Mouse (Mus musculus): ENCODE data around the gene Plppr4. TPM values are rescaled to one million over a fixed set of nuclear protein-coding genes. Genes with fewer than 3 reads are reported as not detected.

Gene Plppr4
- polyA plus RNA-seq, 1 experiment from 2014 or later = 0.01 TPM

DNA sequence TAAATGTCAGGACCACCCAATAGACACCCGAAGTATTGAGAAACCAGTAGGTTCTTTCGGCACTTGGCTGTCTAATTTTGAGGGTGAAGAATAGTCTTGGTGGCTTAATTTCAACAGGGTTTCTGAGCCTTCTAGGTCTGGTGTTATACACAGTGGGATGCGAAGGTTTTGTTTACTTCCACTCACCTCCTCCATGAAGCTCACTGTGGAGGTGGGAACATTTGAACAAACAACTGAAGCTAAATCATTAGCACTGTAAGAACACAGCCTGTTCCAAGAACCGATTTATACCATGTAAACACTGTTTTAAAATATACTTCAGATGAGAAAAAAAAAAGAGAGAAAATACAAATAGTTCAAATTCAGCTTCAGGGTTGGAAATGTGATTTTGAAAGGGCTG is 47.3 kb downstream of the Plppr4 start:
- ATAC-seq = no peak
- H3K9me3 ChIP-seq (ENCODE audit: low read length) = no peaks in the 10 kb centered on the region
- H3K4me2 ChIP-seq (ENCODE audit: low read depth, low read length) = no peak overlapping the region
- H3K27me3 ChIP-seq (ENCODE audit: insufficient read depth, low read length) = no peaks in the 10 kb centered on the region
- no peaks in the 10 kb centered on the region for H3K36me3 ChIP-seq (replicated peaks; ENCODE audit: insufficient read depth, low read length)
- 72% methylated on average over 4 of the region's 4 CpGs for WGBS (ENCODE audit: insufficient replicate concordance)
- no peak overlapping the region for H3K27ac ChIP-seq (ENCODE audit: low read depth)
- TF ChIP-seq CTCF (IDR thresholded peaks at IDR 0.05; ENCODE audit: low read depth) (no peak), EP300 (IDR thresholded peaks at IDR 0.05; ENCODE audit: low read depth) (no peak)
- no peak overlapping the region for H3K4me3 ChIP-seq (ENCODE audit: low read depth, low read length)
- H3K9ac ChIP-seq (replicated peaks) = no peak overlapping the region
- DNase-seq = no peak
- no peaks in the 10 kb centered on the region for H3K4me1 ChIP-seq (ENCODE audit: insufficient read depth)

- DNase-seq (no peak), ATAC-seq (no peak)
- H3K36me3 ChIP-seq (replicated peaks; ENCODE audit: insufficient read depth, low read length) = no peaks in the 10 kb centered on the region
- no peaks in the 10 kb centered on the region for H3K4me1 ChIP-seq (ENCODE audit: insufficient read depth)
- no peak overlapping the region for H3K4me3 ChIP-seq (ENCODE audit: low read depth, low read length)
- no peak overlapping the region for H3K9ac ChIP-seq (replicated peaks)
- no peaks in the 10 kb centered on the region for H3K9me3 ChIP-seq (ENCODE audit: low read length)
- H3K27me3 ChIP-seq (ENCODE audit: insufficient read depth, low read length) = no peaks in the 10 kb centered on the region
- TF ChIP-seq CTCF (IDR thresholded peaks at IDR 0.05; ENCODE audit: low read depth) (no peak), EP300 (IDR thresholded peaks at IDR 0.05; ENCODE audit: low read depth) (no peak)
- H3K27ac ChIP-seq (ENCODE audit: low read depth) = no peak overlapping the region
- no peak overlapping the region for H3K4me2 ChIP-seq (ENCODE audit: low read depth, low read length)
- WGBS (ENCODE audit: insufficient replicate concordance) = 79% methylated on average over 7 of the region's 7 CpGs
Observed at GRCm38 (mm10) chr3:117312097-117312496, 48.6 kb downstream of the Plppr4 start.

- ATAC-seq = no peak
- DNase-seq = no peak
- WGBS (ENCODE audit: insufficient replicate concordance) = 67% methylated on average over 2 of the region's 2 CpGs
- no peak overlapping the region for H3K27ac ChIP-seq (ENCODE audit: low read depth)
- H3K36me3 ChIP-seq (replicated peaks; ENCODE audit: insufficient read depth, low read length) = no peaks in the 10 kb centered on the region
- no peaks in the 10 kb centered on the region for H3K9me3 ChIP-seq (ENCODE audit: low read length)
- no peak overlapping the region for H3K4me2 ChIP-seq (ENCODE audit: low read depth, low read length)
- TF ChIP-seq CTCF (IDR thresholded peaks at IDR 0.05; ENCODE audit: low read depth) (no peak), EP300 (IDR thresholded peaks at IDR 0.05; ENCODE audit: low read depth) (no peak)
- H3K4me3 ChIP-seq (ENCODE audit: low read depth, low read length) = no peak overlapping the region
- no peaks in the 10 kb centered on the region for H3K27me3 ChIP-seq (ENCODE audit: insufficient read depth, low read length)
- no peak overlapping the region for H3K9ac ChIP-seq (replicated peaks)
- H3K4me1 ChIP-seq (ENCODE audit: insufficient read depth) = no peaks in the 10 kb centered on the region
Observed at GRCm38 (mm10) chr3:117310801-117311368, 49.8 kb downstream of the Plppr4 start.

GRCm38 (mm10) chr3:117309580-117309910 is 51.1 kb downstream of the Plppr4 start:
- Histone ChIP-seq H3K4me3 (ENCODE audit: low read depth, low read length) (no peak overlapping the region), H3K27me3 (ENCODE audit: insufficient read depth, low read length) (no peaks in the 10 kb centered on the region), H3K9me3 (ENCODE audit: low read length) (no peaks in the 10 kb centered on the region), H3K9ac (replicated peaks) (no peak overlapping the region), H3K36me3 (replicated peaks; ENCODE audit: insufficient read depth, low read length) (no peaks in the 10 kb centered on the region), H3K27ac (ENCODE audit: low read depth) (no peak overlapping the region), H3K4me1 (ENCODE audit: insufficient read depth) (no peaks in the 10 kb centered on the region), H3K4me2 (ENCODE audit: low read depth, low read length) (no peak overlapping the region)
- TF ChIP-seq CTCF (IDR thresholded peaks at IDR 0.05; ENCODE audit: low read depth) = no peak
- no peak for TF ChIP-seq EP300 (IDR thresholded peaks at IDR 0.05; ENCODE audit: low read depth)
- DNase-seq (no peak), ATAC-seq (no peak)
- 87% methylated on average over 3 of the region's 3 CpGs for WGBS (ENCODE audit: insufficient replicate concordance)

GRCm38 (mm10) chr3:117308895-117309579 is 51.6 kb downstream of the Plppr4 start:
- no peaks in the 10 kb centered on the region for H3K36me3 ChIP-seq (replicated peaks; ENCODE audit: insufficient read depth, low read length)
- no peak overlapping the region for H3K27ac ChIP-seq (ENCODE audit: low read depth)
- TF ChIP-seq CTCF (IDR thresholded peaks at IDR 0.05; ENCODE audit: low read depth) (no peak), EP300 (IDR thresholded peaks at IDR 0.05; ENCODE audit: low read depth) (no peak)
- H3K27me3 ChIP-seq (ENCODE audit: insufficient read depth, low read length) = no peaks in the 10 kb centered on the region
- no peak overlapping the region for H3K4me3 ChIP-seq (ENCODE audit: low read depth, low read length)
- 47% methylated on average over 3 of the region's 3 CpGs for WGBS (ENCODE audit: insufficient replicate concordance)
- no peaks in the 10 kb centered on the region for H3K9me3 ChIP-seq (ENCODE audit: low read length)
- no peak overlapping the region for H3K9ac ChIP-seq (replicated peaks)
- ATAC-seq (no peak), DNase-seq (no peak)
- no peak overlapping the region for H3K4me2 ChIP-seq (ENCODE audit: low read depth, low read length)
- no peaks in the 10 kb centered on the region for H3K4me1 ChIP-seq (ENCODE audit: insufficient read depth)

DNA sequence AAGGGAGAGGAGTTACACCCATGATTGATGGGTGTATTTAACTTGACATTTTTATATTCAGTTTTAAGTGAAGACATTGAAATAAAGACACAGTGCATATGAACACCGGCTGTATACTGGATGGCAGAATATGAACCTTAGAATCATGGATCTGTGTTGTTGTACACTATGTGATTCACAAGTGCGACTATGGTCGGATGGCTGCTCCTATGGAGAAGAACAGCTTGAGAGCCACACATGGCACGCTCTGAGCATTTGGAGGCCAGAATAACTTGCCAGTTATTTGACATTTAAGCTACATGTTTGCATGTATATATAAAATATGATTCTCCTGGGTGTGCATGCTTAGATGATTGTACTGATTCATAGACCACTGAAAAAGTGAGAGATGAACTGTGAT is 53.1 kb downstream of the Plppr4 start:
- Histone ChIP-seq H3K27me3 (ENCODE audit: insufficient read depth, low read length) (no peaks in the 10 kb centered on the region), H3K36me3 (replicated peaks; ENCODE audit: insufficient read depth, low read length) (no peaks in the 10 kb centered on the region), H3K27ac (ENCODE audit: low read depth) (no peak overlapping the region), H3K4me1 (ENCODE audit: insufficient read depth) (no peaks in the 10 kb centered on the region), H3K4me3 (ENCODE audit: low read depth, low read length) (no peak overlapping the region), H3K9me3 (ENCODE audit: low read length) (no peaks in the 10 kb centered on the region), H3K4me2 (ENCODE audit: low read depth, low read length) (no peak overlapping the region), H3K9ac (replicated peaks) (no peak overlapping the region)
- TF ChIP-seq CTCF (IDR thresholded peaks at IDR 0.05; ENCODE audit: low read depth) (no peak), EP300 (IDR thresholded peaks at IDR 0.05; ENCODE audit: low read depth) (no peak)
- ATAC-seq (no peak), DNase-seq (no peak)
- 77% methylated on average over 4 of the region's 4 CpGs for WGBS (ENCODE audit: insufficient replicate concordance)

Data from liver, postnatal 0 days (tissue).